Mouse (Mus musculus) thymus, postnatal 0 days (tissue): Measurements from ENCODE around the gene Ak1. TPM values are rescaled to one million over a fixed set of nuclear protein-coding genes. Genes with fewer than 3 reads are reported as not detected.

Experiments used
- DNase-seq: peaks from one replicate; pipeline ENCODE4 v3.0.0-alpha.2; 2015; ENCODE audit warnings: low spot score
- polyA plus RNA-seq: library from polyadenylated mRNA; unstranded; fragments of >200 nt; fragmentation: Nextera tagmentation; extraction: Ambion mirVana; gene quantifications from 2 replicates; pipeline ENCODE4 v1.2.1, GENCODE M21; 2015

The Ak1 gene
- polyA plus RNA-seq, 1 experiment from 2014 or later: 2.4 TPM

DNA sequence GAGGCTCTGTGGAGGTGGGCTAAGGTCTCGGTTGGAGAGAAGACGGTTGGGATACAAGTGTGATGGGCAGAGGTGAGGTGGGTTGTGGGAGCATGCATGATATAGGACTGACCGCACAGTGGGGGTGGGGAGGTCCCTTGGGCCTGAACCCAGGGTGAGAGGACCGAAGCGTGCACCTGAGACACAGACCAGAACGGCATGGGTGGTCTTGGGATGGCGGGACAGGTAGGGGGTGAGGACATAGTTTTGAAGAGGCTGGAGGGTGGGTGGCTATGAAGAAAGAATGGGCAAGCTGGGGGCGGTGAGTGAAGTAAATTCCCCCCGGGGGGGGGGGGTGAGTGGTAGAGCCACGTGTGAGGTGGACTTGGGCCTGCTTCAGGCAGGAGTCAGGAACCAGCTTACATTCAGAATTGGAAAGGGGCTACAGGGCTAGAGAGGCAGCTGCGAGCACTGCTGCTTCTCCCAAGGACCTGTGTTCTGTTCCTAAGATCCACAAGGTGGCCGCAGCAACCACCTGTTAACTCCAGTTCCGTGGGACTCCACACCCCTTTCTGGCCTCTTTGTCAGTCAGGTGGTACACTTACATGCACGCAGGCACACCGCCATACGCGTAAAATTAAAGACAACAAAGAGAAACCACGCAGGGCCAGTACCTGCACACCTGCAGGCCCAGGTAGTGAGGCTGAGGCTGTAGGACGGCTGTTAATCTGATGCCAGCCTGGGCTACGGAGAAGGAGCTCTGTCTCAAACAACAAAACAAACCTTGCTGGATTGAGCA, 5.9 kb downstream of the Ak1 start:
- no peak for DNase-seq

DNA sequence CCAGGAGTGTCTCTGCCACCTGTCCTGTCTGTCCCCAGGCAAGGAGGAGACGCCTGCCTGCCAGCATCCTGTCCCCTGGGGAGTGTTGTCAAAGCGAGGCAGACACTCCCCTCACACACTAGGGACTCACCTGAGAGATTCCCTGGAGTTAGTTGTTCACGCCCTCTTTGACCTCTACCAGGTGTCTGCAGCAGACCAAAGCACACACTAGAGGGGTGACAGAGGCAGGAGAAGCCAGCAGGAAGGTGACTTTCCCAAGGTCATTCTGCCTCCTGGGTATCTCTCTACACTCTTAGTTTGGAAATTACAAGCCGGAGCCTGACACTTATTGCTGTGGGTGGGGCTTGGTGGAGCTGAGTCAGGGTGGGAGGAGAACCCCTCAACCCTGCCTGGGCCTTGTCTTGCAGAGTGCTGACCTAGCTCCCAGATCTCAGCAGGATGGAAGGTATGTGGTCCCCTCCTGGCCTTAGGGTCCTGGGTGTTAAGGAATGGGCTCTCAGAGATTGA, 6.5 kb downstream of the Ak1 start:
- DNase-seq: no peak

- DNase-seq: no peak
These were observed 7.2 kb downstream of the Ak1 start for GRCm38 (mm10) chr2:32628729-32629128.

DNA sequence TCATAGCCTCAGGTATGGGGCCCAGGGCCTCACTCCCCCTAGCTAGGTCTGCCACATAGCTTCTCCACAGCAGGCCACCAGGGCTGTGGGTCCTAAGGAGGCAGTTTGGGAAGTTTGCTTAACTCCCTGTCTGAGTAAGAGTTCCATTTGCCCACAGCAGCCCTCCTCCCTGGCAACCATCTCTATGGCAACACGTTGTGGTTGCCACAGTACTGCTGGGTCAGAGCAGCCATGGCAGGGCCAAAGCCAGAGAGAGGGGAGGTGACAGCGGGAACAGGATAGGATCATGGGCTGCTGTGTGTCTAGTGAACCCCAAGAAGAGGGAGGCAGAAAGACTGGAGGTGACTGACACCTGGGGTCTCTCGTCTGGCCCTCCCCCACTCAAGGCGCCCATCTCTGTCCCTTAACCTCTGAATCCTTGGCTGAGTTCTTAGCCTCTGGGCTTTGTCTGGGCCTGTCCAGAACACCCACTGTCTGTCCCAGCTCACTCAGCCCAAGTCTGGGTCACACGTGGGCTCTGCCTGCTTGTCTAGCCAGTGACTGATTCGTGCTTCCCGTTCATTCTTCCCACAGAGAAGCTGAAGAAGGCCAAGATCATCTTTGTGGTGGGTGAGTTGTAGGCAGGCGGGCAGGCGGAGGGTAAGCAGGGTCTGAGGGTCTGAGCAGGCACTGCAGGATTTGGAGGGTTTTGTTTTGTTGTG, 7.9 kb downstream of the Ak1 start:
- DNase-seq: peak; percentile 20

GRCm38 (mm10) chr2:32630036-32630435, 8.5 kb downstream of the Ak1 start:
- DNase-seq: no peak

- no peak for DNase-seq
These were observed 9.5 kb downstream of the Ak1 start for GRCm38 (mm10) chr2:32631046-32631445.

DNA sequence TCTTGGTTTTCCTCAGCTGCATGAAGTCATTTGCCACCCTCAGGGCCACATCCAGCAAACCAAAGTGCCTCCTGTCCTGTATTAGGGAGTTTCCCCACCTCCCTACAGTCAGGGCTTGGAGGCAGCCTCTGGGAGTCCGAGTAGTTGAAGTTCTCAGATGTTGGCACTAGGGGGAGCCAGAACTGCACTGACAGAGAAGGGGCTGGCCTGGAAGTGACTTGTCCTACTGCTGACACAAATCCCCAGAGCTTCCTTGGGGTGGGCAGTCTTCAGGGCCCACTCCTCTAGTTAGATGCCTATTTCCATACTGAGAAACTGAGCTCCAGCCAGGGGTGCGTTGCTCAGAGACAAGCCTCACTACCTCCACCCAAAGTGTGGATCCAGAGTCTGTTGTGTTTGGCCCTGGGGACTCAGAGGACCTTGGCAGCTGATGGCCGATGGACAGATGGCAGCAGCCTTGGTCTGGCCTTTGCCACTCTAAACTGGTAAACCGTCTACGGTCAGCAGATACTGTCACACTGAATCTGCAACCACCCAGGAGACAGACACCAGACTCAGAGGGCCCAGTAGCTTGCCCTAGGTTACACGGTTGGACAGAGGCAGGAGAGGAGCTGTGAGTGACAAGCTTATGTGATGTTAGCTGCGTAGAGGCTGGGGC, 10.3 kb downstream of the Ak1 start:
- peak; percentile 83 for DNase-seq

- DNase-seq: no peak
These were observed 12.1 kb downstream of the Ak1 start for GRCm38 (mm10) chr2:32633660-32634059.

- DNase-seq: no peak
These were observed 12.9 kb downstream of the Ak1 start for GRCm38 (mm10) chr2:32634277-32635105.

GRCm38 (mm10) chr2:32636617-32637016, 15.1 kb downstream of the Ak1 start:
- DNase-seq: no peak

GRCm38 (mm10) chr2:32637778-32638281, 16.3 kb downstream of the Ak1 start:
- peak; percentile 89 for DNase-seq

DNA sequence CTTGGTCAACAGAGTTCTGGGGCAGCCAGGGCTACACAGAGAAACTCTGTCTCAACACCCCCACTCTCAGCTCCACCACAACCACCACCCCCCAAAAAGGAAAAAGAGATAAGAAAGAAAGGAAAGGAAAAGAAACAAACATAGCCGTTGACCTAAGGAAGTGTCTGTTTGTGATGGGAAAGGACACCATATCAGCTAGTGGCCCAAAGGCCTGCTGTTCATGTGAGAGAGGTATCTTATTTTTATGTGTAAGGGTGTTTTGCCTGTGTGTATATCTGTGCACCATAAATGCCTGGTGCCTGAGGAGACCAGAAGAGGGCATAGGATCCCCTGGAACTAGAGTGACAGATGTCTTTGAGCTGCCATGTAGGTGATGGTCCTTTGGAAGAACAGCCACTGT, 18.1 kb downstream of the Ak1 start:
- DNase-seq: no peak

DNA sequence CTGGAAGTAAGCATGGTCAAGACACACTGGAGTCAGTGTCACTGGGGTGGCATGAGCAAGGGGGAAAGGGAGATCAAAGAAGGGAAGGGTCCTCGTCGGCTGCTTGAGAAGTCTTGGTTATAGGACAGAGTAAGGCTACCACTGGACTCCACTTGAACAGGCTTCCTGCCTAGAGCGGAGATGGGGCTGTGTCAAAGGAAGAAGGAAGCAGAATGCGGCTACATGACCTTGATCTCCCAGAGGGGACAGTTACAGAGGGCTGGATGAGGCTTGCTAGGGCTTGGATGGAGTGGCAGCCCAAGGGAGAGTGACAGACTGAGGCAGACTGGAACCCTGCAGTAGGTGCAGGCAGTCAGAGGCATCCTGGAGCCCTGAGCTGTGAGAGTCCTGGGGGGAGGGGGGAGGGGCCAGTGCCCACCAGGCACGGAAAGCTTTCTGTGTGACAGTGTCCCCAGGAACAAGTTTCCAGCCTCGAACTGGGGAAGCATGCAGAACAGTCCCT, 19.0 kb downstream of the Ak1 start:
- DNase-seq: no peak

GRCm38 (mm10) chr2:32641810-32642209, 20.3 kb downstream of the Ak1 start:
- DNase-seq: no peak

DNA sequence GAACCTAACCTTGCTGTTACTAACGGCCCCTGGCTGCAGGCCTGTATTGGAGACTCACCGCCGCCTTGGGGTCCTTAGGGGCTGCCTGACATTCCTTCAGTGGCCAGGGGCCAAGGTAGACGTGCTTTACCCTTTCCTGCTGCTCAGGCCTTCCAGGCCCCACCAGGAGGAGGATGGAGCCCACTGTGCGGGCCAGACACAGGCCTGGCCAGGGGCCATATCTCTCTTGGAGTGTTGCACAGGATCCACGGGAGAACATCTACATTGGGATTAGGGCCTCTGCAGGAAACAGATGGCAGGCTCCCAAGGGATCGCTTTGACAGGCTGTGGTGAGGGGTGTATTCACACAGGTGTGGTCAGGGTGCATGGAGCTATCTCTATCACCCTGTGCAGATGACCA, 21.3 kb downstream of the Ak1 start:
- no peak for DNase-seq

- DNase-seq: no peak
These were observed 22.5 kb downstream of the Ak1 start for GRCm38 (mm10) chr2:32644083-32644482.

DNA sequence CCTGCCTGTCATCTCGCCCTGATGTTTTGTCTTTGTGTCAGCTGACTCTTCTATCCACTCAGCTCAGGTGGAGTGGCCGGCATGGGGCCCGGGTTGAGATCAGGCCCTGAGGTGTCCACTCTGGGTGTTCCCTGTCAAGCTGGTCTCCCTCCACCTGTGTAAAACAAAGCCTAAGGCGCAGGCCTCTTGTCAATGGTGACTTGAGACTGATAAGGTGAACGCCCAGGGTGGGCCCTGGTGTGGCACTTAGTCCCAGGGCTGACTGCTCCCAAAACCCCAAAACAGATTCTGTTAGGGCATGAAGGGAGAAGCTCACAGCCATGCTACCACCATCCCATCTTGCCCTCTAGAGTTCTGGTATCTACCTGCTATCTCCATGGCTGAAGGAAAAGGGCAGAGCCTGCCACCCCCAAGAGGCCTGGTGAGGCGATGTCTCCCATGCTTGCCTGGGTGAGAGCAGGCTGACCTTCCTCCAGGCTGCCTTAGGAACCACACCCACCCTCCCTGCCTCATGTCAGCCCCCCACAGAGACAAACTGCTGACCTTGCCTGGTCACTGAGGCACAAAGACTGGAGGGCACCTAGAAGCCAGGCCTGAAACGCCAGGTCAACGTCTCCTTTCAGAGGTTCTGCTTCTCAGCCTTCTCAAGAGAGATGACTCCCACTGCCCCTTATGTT, 23.4 kb downstream of the Ak1 start:
- no peak for DNase-seq

- DNase-seq: no peak
These were observed 24.1 kb downstream of the Ak1 start for GRCm38 (mm10) chr2:32645647-32646046.

DNA sequence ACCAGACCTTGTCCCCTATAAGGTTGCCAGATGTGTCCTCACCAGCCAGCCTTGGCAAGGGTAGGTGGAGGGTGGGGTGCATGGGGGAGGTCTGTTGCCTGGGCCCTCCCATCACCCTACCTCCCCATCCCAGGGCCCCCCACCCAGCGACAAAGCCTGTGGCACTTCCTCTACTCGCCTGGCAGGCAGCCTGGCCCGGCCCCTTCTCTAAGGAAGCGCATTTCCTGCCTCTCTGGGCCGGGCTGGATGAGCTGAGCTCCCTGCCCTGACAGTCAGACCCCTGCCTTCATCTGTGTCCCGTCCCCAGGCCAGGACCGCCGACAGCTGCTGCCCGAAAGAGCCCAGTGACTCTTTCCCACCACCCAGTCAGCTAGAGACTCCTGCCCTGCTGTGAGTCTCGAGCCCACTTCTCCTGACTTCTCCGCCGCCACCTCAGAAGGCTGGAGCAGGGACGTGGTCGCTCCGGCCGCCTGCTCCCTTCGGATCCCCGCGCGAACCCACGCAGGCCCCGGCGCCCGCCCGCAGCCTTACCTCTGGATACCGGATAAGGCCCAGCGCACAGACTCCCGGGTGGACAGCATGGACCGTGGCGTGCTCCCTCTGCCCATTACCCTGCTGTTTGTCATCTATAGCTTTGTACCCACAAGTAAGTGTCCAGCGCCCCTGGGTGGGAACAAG, 25.0 kb downstream of the Ak1 start, which contains the start of gene Eng:
Gene Eng (plus strand): TSS at position 217 of the 678 bp plus-strand sequence.
- peak; percentile 63 for DNase-seq

DNA sequence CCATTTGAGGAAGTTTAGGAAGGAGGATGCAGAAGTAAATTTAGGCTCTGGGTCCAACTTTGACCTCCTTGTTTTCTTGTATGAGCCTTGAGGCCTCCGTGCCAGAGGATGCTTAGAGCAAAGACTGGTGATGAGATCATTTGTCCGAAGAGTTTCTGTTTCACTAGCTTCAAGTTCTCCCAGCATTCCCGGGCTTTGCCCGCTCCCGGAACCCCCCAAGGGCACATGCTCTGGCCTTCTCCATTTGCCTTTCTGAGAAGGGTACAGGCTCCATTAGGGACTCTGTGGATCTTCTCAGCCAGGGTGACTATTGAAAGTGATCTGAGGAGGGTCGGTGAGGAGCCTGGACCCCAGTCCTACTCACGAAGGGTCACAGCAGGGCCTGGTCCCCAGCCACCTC, 25.8 kb downstream of the Ak1 start:
- DNase-seq: no peak
